Mouse (Mus musculus) hindbrain, embryonic 14.5 days (tissue): ENCODE results near the gene Dnajc13. TPM values are rescaled to one million over a fixed set of nuclear protein-coding genes. Genes with fewer than 3 reads are reported as not detected.

Experiments
- ATAC-seq: fragments of 200-750 bp; cut with Nextera tagmentation; 2 replicates; pipeline ENCODE4 v1.8.0; 2017; ENCODE audit warnings: moderate number of reproducible peaks, mild to moderate bottlenecking, moderate TSS enrichment, moderate library complexity; ENCODE audit not compliant: low FRiP score
- DNase-seq: peaks from one replicate; pipeline ENCODE4 v3.0.0-alpha.2; 2015; ENCODE audit warnings: low spot score
- H3K27ac ChIP-seq: fragments of 300-500 bp; sonication (generic); 2 replicates; pipeline ENCODE4 v1.5.1; 2014; ENCODE audit warnings: mild to moderate bottlenecking, moderate library complexity
- H3K27me3 ChIP-seq: fragments of 300-500 bp; sonication (generic); 2 replicates; pipeline ENCODE4 v1.6.1; 2014; ENCODE audit warnings: mild to moderate bottlenecking, low read length, mixed read lengths; ENCODE audit not compliant: control insufficient read depth, insufficient read depth
- H3K36me3 ChIP-seq: fragments of 300-500 bp; sonication (generic); replicated peaks from 2 replicates; pipeline ENCODE4 v1.6.1; 2014; ENCODE audit not compliant: control insufficient read depth, insufficient read depth
- H3K4me1 ChIP-seq: fragments of 300-500 bp; sonication (generic); replicated peaks from 2 replicates; pipeline ENCODE4 v1.6.1; 2014; ENCODE audit warnings: antibody characterized with exemption, low read length, mixed read lengths; ENCODE audit not compliant: control insufficient read depth, insufficient read depth
- H3K4me2 ChIP-seq: fragments of 300-500 bp; sonication (generic); replicated peaks from 2 replicates; pipeline ENCODE4 v1.6.1; 2014; ENCODE audit warnings: mild to moderate bottlenecking, moderate library complexity
- H3K4me3 ChIP-seq: fragments of 300-500 bp; sonication (generic); replicated peaks from 2 replicates; pipeline ENCODE4 v1.5.1; 2014; ENCODE audit warnings: mild to moderate bottlenecking, low read length
- H3K9ac ChIP-seq: fragments of 300-500 bp; sonication (generic); 2 replicates; pipeline ENCODE4 v1.6.1; 2014
- H3K9me3 ChIP-seq: fragments of 300-500 bp; sonication (generic); 2 replicates; pipeline ENCODE4 v1.6.1; 2016; ENCODE audit warnings: low read length; ENCODE audit not compliant: control insufficient read depth
- WGBS: fragments of 180-500 bp; shearing (Covaris S2); extraction: QIAGEN DNeasy Blood & Tissue Kit; methylation state at CpG from one replicate; pipeline ENCODE4 v1.1.7; 2014; 5-methylcytosine and 5-hydroxymethylcytosine counted together
- polyA plus RNA-seq: library from polyadenylated mRNA; unstranded; fragments of >200 nt; fragmentation: Nextera tagmentation; extraction: Ambion mirVana; gene quantifications from 2 replicates; pipeline ENCODE4 v1.2.1, GENCODE M21; 2014

The Dnajc13 gene
- polyA plus RNA-seq = 25.3 and 25.5 TPM in 2 replicates

- Histone ChIP-seq H3K9ac (peak within 1 kb of the TSS; percentile 95), H3K36me3 (no peaks in the 10 kb centered on the region), H3K4me2 (peak within 1 kb of the TSS; percentile 95), H3K27ac (peak within 1 kb of the TSS; percentile 91), H3K4me3 (peak within 1 kb of the TSS; percentile 99), H3K9me3 (no peaks in the 10 kb centered on the region), H3K4me1 (peaks cover 18% of the 10 kb centered on the region), H3K27me3 (no peaks in the 10 kb centered on the region)
- ATAC-seq (peak; percentile 97), DNase-seq (peak; percentile 96)
- WGBS = under 1% methylated on average over 58 of the region's 60 CpGs
Measured at GRCm38 (mm10) chr9:104262823-104263352, at the start of gene Dnajc13. Gene Dnajc13, minus strand, starts transcription at chr9:104262930.

DNA sequence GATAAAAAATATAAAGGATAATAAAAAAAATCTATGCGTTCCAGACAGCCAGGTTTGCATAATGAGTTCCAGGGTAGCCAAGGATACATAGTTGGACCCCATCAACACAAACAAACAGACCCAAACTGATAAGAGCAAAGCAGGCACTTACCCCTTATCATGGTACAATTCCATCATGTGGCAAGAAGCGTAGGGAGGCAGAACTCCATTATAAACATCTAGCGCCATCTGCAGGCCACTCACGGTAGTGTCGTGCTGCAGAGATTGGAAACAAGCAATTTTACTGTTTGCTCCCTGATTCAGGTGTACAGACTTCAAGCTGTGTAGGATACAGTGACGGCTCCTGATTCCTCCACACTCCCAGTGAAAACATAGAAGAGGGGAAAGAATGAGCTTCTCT lies 44.0 kb upstream of the Dnajc13 start:
- no peaks in the 10 kb centered on the region for H3K27me3 ChIP-seq
- no peaks in the 10 kb centered on the region for H3K36me3 ChIP-seq
- H3K4me1 ChIP-seq = no peaks in the 10 kb centered on the region
- no peak overlapping the region for H3K4me3 ChIP-seq
- no peak overlapping the region for H3K9ac ChIP-seq
- ATAC-seq (no peak), DNase-seq (peak; percentile 89)
- H3K9me3 ChIP-seq = no peaks in the 10 kb centered on the region
- H3K27ac ChIP-seq = no peak overlapping the region
- 14% methylated on average over 6 of the region's 6 CpGs for WGBS
- no peak overlapping the region for H3K4me2 ChIP-seq

DNA sequence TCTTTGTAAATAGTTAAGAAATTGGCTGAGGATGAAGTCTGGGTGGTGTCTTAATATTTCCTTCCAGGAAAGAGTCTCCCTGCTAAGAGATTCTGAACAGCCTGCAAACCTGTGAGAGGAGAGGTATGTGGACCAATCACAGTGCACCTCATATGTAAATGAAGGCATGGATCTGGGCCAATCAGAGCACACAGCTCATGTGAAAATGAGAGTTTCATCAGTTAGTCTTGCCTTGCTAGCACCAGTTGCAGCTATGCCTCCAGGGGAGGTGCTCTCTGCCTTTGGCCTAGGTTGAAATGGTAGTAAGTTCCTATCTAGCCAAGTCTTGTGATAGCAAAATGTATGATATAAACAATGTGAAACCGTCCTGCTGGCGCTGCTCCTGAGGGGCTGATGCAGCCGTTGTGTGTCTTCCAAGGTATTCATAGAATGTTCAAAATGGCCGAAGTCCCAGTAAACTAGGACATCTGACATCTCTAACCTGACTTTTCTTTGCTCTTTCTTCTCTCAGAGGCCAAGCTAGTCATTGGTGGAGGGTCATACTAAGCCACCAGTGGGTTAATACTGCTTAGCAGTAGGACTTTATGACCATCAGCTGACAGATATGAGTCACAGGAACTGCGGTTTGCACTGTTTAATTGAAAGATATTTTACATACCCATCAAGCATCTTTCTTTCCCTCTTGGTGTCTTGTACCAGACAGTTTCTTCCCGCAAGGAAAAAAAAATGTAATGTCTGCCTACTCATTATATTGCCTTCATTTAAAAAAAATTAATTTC lies 42.8 kb upstream of the Dnajc13 start:
- Histone ChIP-seq H3K27ac (no peak overlapping the region), H3K9me3 (no peaks in the 10 kb centered on the region), H3K4me1 (no peaks in the 10 kb centered on the region), H3K36me3 (no peaks in the 10 kb centered on the region), H3K4me3 (no peak overlapping the region), H3K9ac (no peak overlapping the region), H3K4me2 (no peak overlapping the region), H3K27me3 (no peaks in the 10 kb centered on the region)
- no peak for ATAC-seq
- 94% methylated on average over 6 of the region's 6 CpGs for WGBS
- no peak for DNase-seq

- Histone ChIP-seq H3K27me3 (no peaks in the 10 kb centered on the region), H3K4me1 (no peaks in the 10 kb centered on the region), H3K27ac (no peak overlapping the region), H3K36me3 (no peaks in the 10 kb centered on the region), H3K9me3 (no peaks in the 10 kb centered on the region), H3K4me3 (no peak overlapping the region), H3K4me2 (no peak overlapping the region), H3K9ac (no peak overlapping the region)
- DNase-seq = no peak
- no peak for ATAC-seq
- WGBS = 81% methylated on average over 10 of the region's 10 CpGs
Measured at GRCm38 (mm10) chr9:104304800-104305199, 42.1 kb upstream of the Dnajc13 start.

DNA sequence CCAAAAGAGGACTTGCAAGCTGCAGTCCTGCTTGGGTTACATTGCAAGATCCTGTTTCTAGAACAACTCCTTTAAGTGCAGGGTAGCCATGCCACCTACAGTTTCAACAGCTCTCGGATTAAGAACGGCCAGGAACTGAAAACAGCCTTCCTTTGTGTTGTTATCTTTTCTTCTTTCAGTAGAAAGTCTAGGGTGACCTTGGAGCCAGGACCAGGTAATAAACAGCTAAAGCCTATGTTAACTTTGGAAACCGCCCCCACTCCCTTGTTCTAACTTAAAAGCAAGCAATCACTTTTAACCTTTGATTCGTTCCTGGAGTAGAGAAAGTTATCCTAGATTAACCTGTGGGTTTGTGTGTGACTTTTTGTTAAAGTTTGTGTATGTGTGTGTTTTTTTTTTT lies 41.6 kb upstream of the Dnajc13 start:
- ATAC-seq (no peak), DNase-seq (no peak)
- no peaks in the 10 kb centered on the region for H3K36me3 ChIP-seq
- H3K27me3 ChIP-seq = no peaks in the 10 kb centered on the region
- H3K4me2 ChIP-seq = no peak overlapping the region
- no peak overlapping the region for H3K9ac ChIP-seq
- H3K4me3 ChIP-seq = no peak overlapping the region
- 78% methylated on average over 4 of the region's 4 CpGs for WGBS
- no peaks in the 10 kb centered on the region for H3K4me1 ChIP-seq
- H3K27ac ChIP-seq = no peak overlapping the region
- no peaks in the 10 kb centered on the region for H3K9me3 ChIP-seq

- Histone ChIP-seq H3K9ac (no peak overlapping the region), H3K36me3 (no peaks in the 10 kb centered on the region), H3K4me1 (no peaks in the 10 kb centered on the region), H3K4me3 (no peak overlapping the region), H3K4me2 (no peak overlapping the region), H3K27ac (no peak overlapping the region), H3K9me3 (no peaks in the 10 kb centered on the region), H3K27me3 (no peaks in the 10 kb centered on the region)
- 87% methylated on average over 12 of the region's 12 CpGs for WGBS
- DNase-seq = no peak
- ATAC-seq = no peak
Measured at GRCm38 (mm10) chr9:104300569-104300968, 37.8 kb upstream of the Dnajc13 start.

GRCm38 (mm10) chr9:104297041-104297440 lies 34.3 kb upstream of the Dnajc13 start:
- Histone ChIP-seq H3K4me2 (no peak overlapping the region), H3K27me3 (no peaks in the 10 kb centered on the region), H3K9ac (no peak overlapping the region), H3K9me3 (no peaks in the 10 kb centered on the region), H3K4me3 (no peak overlapping the region), H3K27ac (no peak overlapping the region), H3K36me3 (no peaks in the 10 kb centered on the region), H3K4me1 (no peaks in the 10 kb centered on the region)
- DNase-seq = no peak
- 78% methylated on average over 3 of the region's 3 CpGs for WGBS
- no peak for ATAC-seq

DNA sequence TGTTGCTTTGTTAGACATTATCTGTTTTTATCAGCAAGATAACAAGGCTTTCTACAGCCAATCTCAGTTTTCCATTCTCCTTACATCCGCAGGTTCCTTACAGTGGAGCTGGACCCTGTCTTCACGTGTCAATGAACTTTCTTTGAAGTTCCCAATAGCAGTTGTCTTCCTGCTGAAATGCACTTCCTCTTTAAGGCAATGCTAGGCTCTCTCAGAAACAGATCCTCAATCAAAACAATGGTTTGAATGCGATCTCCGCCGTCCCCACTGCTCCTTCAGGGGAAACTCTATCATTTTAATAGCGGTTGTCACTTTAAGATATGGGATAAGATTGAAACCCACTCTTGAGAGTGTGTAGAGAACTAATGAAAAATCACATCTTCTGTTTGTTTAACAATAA lies 22.2 kb upstream of the Dnajc13 start:
- no peak for DNase-seq
- Histone ChIP-seq H3K27me3 (no peaks in the 10 kb centered on the region), H3K9me3 (no peaks in the 10 kb centered on the region), H3K4me1 (no peaks in the 10 kb centered on the region; the same call in 1 of the 2 replicates), H3K36me3 (no peaks in the 10 kb centered on the region), H3K4me2 (no peak overlapping the region), H3K4me3 (no peak overlapping the region), H3K9ac (no peak overlapping the region), H3K27ac (no peak overlapping the region)
- 62% methylated on average over 6 of the region's 6 CpGs for WGBS
- ATAC-seq = no peak

- no peak overlapping the region for H3K9ac ChIP-seq
- H3K4me1 ChIP-seq = no peaks in the 10 kb centered on the region; the same call in 1 of the 2 replicates
- WGBS = 23% methylated on average over 8 of the region's 8 CpGs
- DNase-seq = no peak
- H3K4me3 ChIP-seq = no peak overlapping the region
- no peak overlapping the region for H3K4me2 ChIP-seq
- no peak overlapping the region for H3K27ac ChIP-seq
- H3K27me3 ChIP-seq = no peaks in the 10 kb centered on the region
- ATAC-seq = no peak
- H3K9me3 ChIP-seq = no peaks in the 10 kb centered on the region
- H3K36me3 ChIP-seq = no peaks in the 10 kb centered on the region
Measured at GRCm38 (mm10) chr9:104282536-104282935, 19.8 kb upstream of the Dnajc13 start.
